Mouse (Mus musculus): ENCODE measurements around the gene Maea. TPM values are rescaled to one million over a fixed set of nuclear protein-coding genes. Genes with fewer than 3 reads are reported as not detected.
"Not testable (repeated sequence)": the region's sequence is repeated elsewhere in the genome, so short reads cannot be mapped to it uniquely, and the experiment has no call there.

Maea gene
- polyA plus RNA-seq, 1 experiment from 2014 or later: 93.6 TPM

DNA sequence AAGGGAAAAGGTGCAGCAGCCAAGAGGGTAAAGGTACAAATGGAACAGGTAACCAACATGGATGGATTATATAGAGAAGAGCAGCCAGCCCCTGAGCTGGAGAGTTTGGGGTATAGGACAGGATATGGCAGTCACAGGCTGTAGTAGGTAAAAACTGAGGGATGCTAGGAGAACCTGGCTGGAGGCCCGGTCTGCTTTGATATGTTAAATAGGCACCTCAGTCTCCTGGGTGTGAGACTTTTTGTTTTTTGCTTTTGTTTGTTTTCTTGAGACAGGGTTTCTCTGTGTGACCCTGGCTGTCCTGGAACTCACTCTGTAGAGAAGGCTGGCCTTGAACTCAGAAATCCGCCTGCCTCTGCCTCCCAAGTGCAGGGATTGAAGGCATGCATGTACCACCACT, 10.8 kb upstream of the Maea start:
- no peak overlapping the region for H3K27ac ChIP-seq (ENCODE audit: low read length)
- H3K36me3 ChIP-seq (ENCODE audit: insufficient read depth, low read length): no peaks in the 10 kb centered on the region
- H3K4me2 ChIP-seq (replicated peaks; ENCODE audit: low read depth, low read length): no peak overlapping the region
- WGBS: 61% methylated on average over 2 of the region's 2 CpGs
- H3K4me1 ChIP-seq (ENCODE audit: insufficient read depth, low read depth, low read length): no peaks in the 10 kb centered on the region
- no peak overlapping the region for H3K9ac ChIP-seq (replicated peaks; ENCODE audit: low read depth)
- no peaks in the 10 kb centered on the region for H3K9me3 ChIP-seq (ENCODE audit: low read length)
- TF ChIP-seq CTCF (IDR thresholded peaks at IDR 0.05) (no peak), EP300 (IDR thresholded peaks at IDR 0.05) (no peak)
- H3K27me3 ChIP-seq (replicated peaks; ENCODE audit: insufficient read depth, low read length): no peaks in the 10 kb centered on the region
- ATAC-seq (no peak), DNase-seq (ENCODE audit: low spot score) (no peak)
- H3K4me3 ChIP-seq (ENCODE audit: low read depth, low read length): no peak overlapping the region

DNA sequence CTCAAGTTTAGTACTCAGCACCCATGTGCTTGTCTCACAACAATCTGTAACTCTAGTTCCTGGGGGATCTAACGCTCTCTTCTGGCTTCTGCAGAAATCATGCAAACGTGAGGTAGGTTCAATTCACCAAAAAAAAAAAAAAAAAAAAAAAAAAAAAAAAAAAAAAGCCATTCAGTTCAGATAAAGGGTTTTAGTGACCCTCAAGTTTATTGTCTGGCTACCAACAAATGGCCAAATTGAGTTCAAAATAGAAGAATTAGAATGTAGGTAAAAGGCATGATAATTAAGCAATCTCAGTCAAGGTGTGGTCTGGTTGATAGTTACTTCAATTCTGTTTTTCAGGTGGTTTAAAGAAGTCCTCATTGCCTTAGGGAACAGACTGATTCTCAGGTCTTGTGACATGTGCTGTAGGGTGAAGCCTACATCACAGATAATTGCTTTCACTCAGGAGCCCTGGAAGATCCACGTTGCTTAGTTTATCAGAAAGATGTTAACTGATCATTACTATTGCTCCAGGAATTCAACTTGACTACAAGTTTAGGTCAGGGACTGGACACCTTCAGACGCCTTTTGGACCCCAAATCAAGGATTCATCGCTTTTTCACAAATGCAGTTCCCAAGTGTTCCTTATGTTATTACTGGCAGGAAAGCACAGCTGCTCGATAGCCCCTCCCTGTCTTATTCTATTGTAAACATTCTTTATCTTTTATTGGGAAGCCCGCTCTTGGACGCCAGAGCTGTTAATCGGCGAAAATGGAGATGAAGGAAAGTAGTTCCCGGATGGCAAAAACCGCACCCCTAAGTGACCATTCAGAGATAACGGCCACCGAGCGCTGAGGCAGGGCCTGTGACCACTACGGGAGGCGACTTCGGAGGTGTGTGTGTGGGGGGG, 682 bp upstream of the Maea start:
- no peaks in the 10 kb centered on the region for H3K27me3 ChIP-seq (replicated peaks; ENCODE audit: insufficient read depth, low read length)
- H3K4me3 ChIP-seq (ENCODE audit: low read depth, low read length): peak overlapping the region; percentile 95
- peak overlapping the region; percentile 89 for H3K9ac ChIP-seq (replicated peaks; ENCODE audit: low read depth)
- peak overlapping the region; percentile 52 for H3K4me2 ChIP-seq (replicated peaks; ENCODE audit: low read depth, low read length)
- TF ChIP-seq EP300 (IDR thresholded peaks at IDR 0.05) (no peak), CTCF (IDR thresholded peaks at IDR 0.05) (no peak)
- H3K9me3 ChIP-seq (ENCODE audit: low read length): no peaks in the 10 kb centered on the region
- peaks cover 12% of the 10 kb centered on the region; the same call in 1 of the 2 replicates for H3K4me1 ChIP-seq (ENCODE audit: insufficient read depth, low read depth, low read length)
- WGBS: 20% methylated on average over 18 of the region's 18 CpGs
- DNase-seq (ENCODE audit: low spot score): no peak
- H3K27ac ChIP-seq (ENCODE audit: low read length): peak overlapping the region; percentile 92
- ATAC-seq: no peak
- no peaks in the 10 kb centered on the region for H3K36me3 ChIP-seq (ENCODE audit: insufficient read depth, low read length)

GRCm38 (mm10) chr5:33335977-33336360, 660 bp downstream of the Maea start:
- WGBS: 0% methylated on average over 23 of the region's 31 CpGs

DNA sequence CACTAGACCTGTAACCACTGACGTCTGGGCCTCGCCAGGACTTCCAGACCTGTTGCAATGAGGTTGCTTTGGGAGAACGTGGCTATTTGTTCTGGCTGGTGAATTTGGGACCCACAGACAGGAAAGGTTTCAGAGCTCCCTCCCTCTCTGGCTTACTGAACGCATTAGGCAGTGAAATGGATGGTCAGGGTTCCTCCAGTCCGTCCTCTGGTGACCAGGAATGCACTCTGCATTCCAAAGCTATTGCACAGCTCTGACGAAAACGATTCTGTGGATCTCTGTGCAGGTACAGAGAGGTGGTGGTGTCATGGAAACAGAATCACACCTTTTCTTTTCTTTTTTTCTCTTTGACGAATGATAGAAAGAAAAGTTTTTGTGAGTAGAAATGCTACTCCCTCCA, 1.9 kb downstream of the Maea start:
- Histone ChIP-seq H3K27ac (ENCODE audit: low read length) (no peak overlapping the region; the same call in 1 of the 2 replicates), H3K27me3 (replicated peaks; ENCODE audit: insufficient read depth, low read length) (no peaks in the 10 kb centered on the region), H3K4me1 (ENCODE audit: insufficient read depth, low read depth, low read length) (peaks cover 12% of the 10 kb centered on the region; the same call in 1 of the 2 replicates), H3K36me3 (ENCODE audit: insufficient read depth, low read length) (no peaks in the 10 kb centered on the region), H3K9me3 (ENCODE audit: low read length) (no peaks in the 10 kb centered on the region), H3K4me3 (ENCODE audit: low read depth, low read length) (no peak overlapping the region), H3K9ac (replicated peaks; ENCODE audit: low read depth) (no peak overlapping the region), H3K4me2 (replicated peaks; ENCODE audit: low read depth, low read length) (no peak overlapping the region)
- TF ChIP-seq CTCF (IDR thresholded peaks at IDR 0.05) (no peak), EP300 (IDR thresholded peaks at IDR 0.05) (no peak; the same call in 1 of the 2 replicates)
- WGBS: 50% methylated on average over 8 of the region's 8 CpGs
- ATAC-seq (0 out of 2 replicates have a peak, but pooled peaks have one; percentile 24), DNase-seq (ENCODE audit: low spot score) (peak; percentile 78)

More at GRCm38 (mm10) chr5:33335977-33336360, 660 bp downstream of the Maea start:
- Histone ChIP-seq H3K36me3 (ENCODE audit: insufficient read depth, low read length) (no peaks in the 10 kb centered on the region), H3K9ac (replicated peaks; ENCODE audit: low read depth) (peak overlapping the region; percentile 89), H3K27me3 (replicated peaks; ENCODE audit: insufficient read depth, low read length) (no peaks in the 10 kb centered on the region), H3K9me3 (ENCODE audit: low read length) (no peaks in the 10 kb centered on the region), H3K27ac (ENCODE audit: low read length) (peak overlapping the region; percentile 92), H3K4me1 (ENCODE audit: insufficient read depth, low read depth, low read length) (peaks cover 12% of the 10 kb centered on the region; the same call in 1 of the 2 replicates), H3K4me2 (replicated peaks; ENCODE audit: low read depth, low read length) (peak overlapping the region; percentile 85), H3K4me3 (ENCODE audit: low read depth, low read length) (peak overlapping the region; percentile 95)
- ATAC-seq (peak; percentile 34), DNase-seq (ENCODE audit: low spot score) (peak; percentile 68)
- TF ChIP-seq CTCF (IDR thresholded peaks at IDR 0.05): no peak
- no peak for TF ChIP-seq EP300 (IDR thresholded peaks at IDR 0.05)

DNA sequence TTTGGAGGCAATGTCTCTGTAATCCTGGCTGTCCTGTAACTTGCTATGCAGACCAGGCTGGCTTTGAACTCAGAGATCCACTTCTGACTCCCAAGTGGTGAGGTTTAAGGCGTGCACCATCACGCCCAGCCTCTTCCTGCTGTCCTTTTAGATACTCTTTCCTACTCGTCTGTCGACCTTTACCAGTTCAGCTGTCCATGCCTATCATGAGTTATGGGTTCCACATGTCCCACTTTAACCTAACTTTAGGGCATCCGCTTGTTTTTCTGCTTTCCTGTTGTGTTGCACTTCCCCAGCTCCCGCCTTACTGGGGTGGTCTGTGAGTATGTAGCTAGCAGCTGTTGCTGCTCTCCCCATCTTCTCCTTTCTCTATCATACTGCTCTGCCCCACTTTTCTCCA, 5.9 kb downstream of the Maea start:
- WGBS: 84% methylated on average over 6 of the region's 6 CpGs
- TF ChIP-seq CTCF (IDR thresholded peaks at IDR 0.05): no peak
- TF ChIP-seq EP300 (IDR thresholded peaks at IDR 0.05): no peak
- Histone ChIP-seq H3K4me1 (ENCODE audit: insufficient read depth, low read depth, low read length) (peaks cover 26% of the 10 kb centered on the region; the same call in 1 of the 2 replicates), H3K9ac (replicated peaks; ENCODE audit: low read depth) (no peak overlapping the region), H3K4me3 (ENCODE audit: low read depth, low read length) (no peak overlapping the region), H3K27ac (ENCODE audit: low read length) (no peak overlapping the region), H3K36me3 (ENCODE audit: insufficient read depth, low read length) (no peaks in the 10 kb centered on the region), H3K27me3 (replicated peaks; ENCODE audit: insufficient read depth, low read length) (no peaks in the 10 kb centered on the region), H3K4me2 (replicated peaks; ENCODE audit: low read depth, low read length) (no peak overlapping the region), H3K9me3 (ENCODE audit: low read length) (no peaks in the 10 kb centered on the region)
- DNase-seq (ENCODE audit: low spot score): no peak
- ATAC-seq: no peak

- not testable (repeated sequence) for H3K27ac ChIP-seq (ENCODE audit: low read length); H3K27me3 ChIP-seq (replicated peaks; ENCODE audit: insufficient read depth, low read length); H3K4me3 ChIP-seq (ENCODE audit: low read depth, low read length); ATAC-seq; H3K9ac ChIP-seq (replicated peaks; ENCODE audit: low read depth); H3K36me3 ChIP-seq (ENCODE audit: insufficient read depth, low read length); DNase-seq (ENCODE audit: low spot score); H3K9me3 ChIP-seq (ENCODE audit: low read length); H3K4me2 ChIP-seq (replicated peaks; ENCODE audit: low read depth, low read length)
- peaks cover 20% of the 10 kb centered on the region for H3K4me1 ChIP-seq (ENCODE audit: insufficient read depth, low read depth, low read length)
- TF ChIP-seq CTCF (IDR thresholded peaks at IDR 0.05): peak; percentile 24
- WGBS: 59% methylated on average over 3 of the region's 3 CpGs
These were observed 6.9 kb downstream of the Maea start for GRCm38 (mm10) chr5:33342248-33342647.

Measured in lung, postnatal 0 days (tissue).